Mouse (Mus musculus): ENCODE results near the gene Lrrc27. TPM values are rescaled to one million over a fixed set of nuclear protein-coding genes. Genes with fewer than 3 reads are reported as not detected.

Gene Lrrc27
- polyA plus RNA-seq, 1 experiment from 2014 or later, result 2.9 TPM

DNA sequence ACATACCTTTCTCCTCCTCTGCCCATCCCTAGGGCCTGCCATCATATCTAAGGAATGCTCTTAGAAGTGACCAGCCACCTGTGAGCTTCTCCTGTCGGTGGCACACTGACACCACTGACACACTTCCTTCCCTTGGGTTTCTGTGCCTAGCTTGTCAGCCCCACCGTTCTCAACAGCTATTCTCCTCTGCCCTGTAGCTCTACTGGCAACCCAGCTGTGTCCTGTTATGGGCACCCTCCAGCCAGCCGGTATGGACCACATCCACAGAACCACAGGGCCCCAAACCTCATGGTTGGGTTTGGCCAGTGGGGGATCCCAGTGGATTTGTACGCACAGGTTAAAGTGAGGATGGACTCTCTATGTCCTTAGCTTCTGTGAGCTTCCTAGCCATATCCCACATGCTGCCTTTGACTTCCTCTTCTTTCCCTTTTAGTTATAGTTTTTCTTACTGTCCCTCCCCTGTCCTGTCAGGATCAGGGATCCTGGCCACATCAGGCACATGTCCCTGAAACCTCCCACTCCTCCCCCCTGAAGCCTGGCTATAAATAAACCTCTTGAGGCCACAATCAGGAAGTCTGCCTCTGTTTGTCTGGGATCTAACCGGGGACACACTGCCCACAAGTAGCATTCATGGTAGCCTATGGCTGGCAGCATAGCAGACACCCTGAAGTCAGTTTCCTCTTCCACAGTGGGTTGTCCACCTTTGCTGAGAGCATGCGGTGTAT, 15.8 kb downstream of the Lrrc27 start:
- H3K27ac ChIP-seq, result no peak overlapping the region
- H3K4me1 ChIP-seq, result peaks cover 25% of the 10 kb centered on the region
- H3K27me3 ChIP-seq, result 0 out of 2 replicates have a peak, but pooled peaks cover 4% of the 10 kb centered on the region
- no peak overlapping the region for H3K9ac ChIP-seq
- no peaks in the 10 kb centered on the region for H3K9me3 ChIP-seq (replicated peaks)
- no peak overlapping the region for H3K4me2 ChIP-seq
- H3K4me3 ChIP-seq (replicated peaks), result no peak overlapping the region
- WGBS, result 64% methylated on average over 6 of the region's 6 CpGs
- ATAC-seq (replicated peaks; ENCODE audit: low FRiP score), result no peak
- no peaks in the 10 kb centered on the region for H3K36me3 ChIP-seq

DNA sequence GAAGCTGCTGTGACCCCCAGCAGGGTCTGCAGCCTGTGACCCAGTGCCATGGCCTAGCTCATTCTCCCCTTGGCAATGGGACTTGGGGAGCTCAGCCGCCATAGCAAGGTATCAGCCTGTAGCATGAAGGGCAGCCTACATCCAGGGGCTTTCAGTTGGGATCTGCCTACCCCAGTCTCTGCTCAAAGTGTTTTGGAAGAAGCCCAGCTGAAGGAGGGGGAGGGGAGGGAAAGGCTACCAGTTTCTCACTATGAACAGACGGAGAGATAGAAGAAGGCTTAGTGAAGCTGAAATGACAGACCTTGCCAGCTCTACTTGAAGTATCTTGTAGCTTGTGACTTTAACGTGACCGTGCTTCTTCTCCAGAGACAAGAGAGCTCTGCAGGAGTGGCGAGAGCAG, 17.0 kb downstream of the Lrrc27 start:
- H3K27me3 ChIP-seq, result 0 out of 2 replicates have a peak, but pooled peaks cover 4% of the 10 kb centered on the region
- H3K27ac ChIP-seq, result no peak overlapping the region
- no peak overlapping the region for H3K4me2 ChIP-seq
- H3K9me3 ChIP-seq (replicated peaks), result no peaks in the 10 kb centered on the region
- H3K4me1 ChIP-seq, result peaks cover 31% of the 10 kb centered on the region
- H3K4me3 ChIP-seq (replicated peaks), result no peak overlapping the region
- H3K9ac ChIP-seq, result no peak overlapping the region
- no peaks in the 10 kb centered on the region for H3K36me3 ChIP-seq
- ATAC-seq (replicated peaks; ENCODE audit: low FRiP score), result no peak
- 82% methylated on average over 5 of the region's 5 CpGs for WGBS

DNA sequence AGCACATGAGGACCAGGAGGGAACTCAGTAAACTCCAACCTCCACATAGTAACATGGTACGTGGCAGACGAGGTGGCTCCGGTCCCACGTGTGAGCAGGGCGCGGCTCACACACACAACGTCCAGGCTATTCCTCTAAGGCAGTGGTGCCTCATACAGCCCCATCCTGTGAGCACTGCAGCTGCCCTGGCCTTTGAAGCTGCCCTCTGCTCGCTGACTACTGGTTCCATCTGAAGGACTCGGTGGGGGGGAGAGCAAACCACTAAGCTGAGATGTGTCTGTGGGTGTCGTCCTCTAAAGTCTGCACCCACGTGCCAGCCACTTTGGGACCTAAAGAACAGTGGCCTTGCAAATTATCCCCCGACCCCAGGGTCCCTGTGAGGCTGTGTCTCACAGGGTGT, 17.5 kb downstream of the Lrrc27 start:
- no peak overlapping the region for H3K4me2 ChIP-seq
- H3K36me3 ChIP-seq, result no peaks in the 10 kb centered on the region
- H3K27me3 ChIP-seq, result 0 out of 2 replicates have a peak, but pooled peaks cover 4% of the 10 kb centered on the region
- peaks cover 31% of the 10 kb centered on the region for H3K4me1 ChIP-seq
- H3K27ac ChIP-seq, result no peak overlapping the region
- no peaks in the 10 kb centered on the region for H3K9me3 ChIP-seq (replicated peaks)
- H3K9ac ChIP-seq, result no peak overlapping the region
- WGBS, result 73% methylated on average over 12 of the region's 12 CpGs
- no peak for ATAC-seq (replicated peaks; ENCODE audit: low FRiP score)
- H3K4me3 ChIP-seq (replicated peaks), result no peak overlapping the region

DNA sequence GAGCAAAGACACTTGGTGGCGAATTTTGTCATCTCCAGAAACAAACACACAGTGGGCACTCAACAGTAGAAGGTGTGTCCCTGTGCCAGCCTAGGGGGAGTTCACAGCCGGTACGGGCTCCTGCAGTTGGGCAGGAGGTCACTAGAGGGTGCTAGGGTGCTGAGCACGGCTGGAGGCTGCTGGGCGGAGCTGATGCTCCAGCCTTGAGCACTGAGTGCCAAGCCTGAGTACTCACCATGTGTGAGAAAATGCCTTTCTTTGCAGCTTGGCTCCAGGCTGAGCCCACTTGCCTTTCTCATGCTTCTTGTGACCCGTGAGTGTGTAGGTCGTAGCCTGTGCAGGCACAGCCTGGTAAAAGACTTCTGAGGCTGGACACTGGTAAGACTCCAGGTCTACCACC, 20.9 kb downstream of the Lrrc27 start:
- WGBS, result 0% methylated on average over 7 of the region's 7 CpGs
- ATAC-seq (replicated peaks; ENCODE audit: low FRiP score), result peak; percentile 87
- 0 out of 2 replicates have a peak, but pooled peaks cover 4% of the 10 kb centered on the region for H3K27me3 ChIP-seq
- peaks cover 30% of the 10 kb centered on the region for H3K4me1 ChIP-seq
- H3K36me3 ChIP-seq, result no peaks in the 10 kb centered on the region
- no peaks in the 10 kb centered on the region for H3K9me3 ChIP-seq (replicated peaks)
- no peak overlapping the region for H3K4me2 ChIP-seq
- H3K9ac ChIP-seq, result no peak overlapping the region
- H3K4me3 ChIP-seq (replicated peaks), result no peak overlapping the region
- peak overlapping the region; percentile 73 for H3K27ac ChIP-seq

DNA sequence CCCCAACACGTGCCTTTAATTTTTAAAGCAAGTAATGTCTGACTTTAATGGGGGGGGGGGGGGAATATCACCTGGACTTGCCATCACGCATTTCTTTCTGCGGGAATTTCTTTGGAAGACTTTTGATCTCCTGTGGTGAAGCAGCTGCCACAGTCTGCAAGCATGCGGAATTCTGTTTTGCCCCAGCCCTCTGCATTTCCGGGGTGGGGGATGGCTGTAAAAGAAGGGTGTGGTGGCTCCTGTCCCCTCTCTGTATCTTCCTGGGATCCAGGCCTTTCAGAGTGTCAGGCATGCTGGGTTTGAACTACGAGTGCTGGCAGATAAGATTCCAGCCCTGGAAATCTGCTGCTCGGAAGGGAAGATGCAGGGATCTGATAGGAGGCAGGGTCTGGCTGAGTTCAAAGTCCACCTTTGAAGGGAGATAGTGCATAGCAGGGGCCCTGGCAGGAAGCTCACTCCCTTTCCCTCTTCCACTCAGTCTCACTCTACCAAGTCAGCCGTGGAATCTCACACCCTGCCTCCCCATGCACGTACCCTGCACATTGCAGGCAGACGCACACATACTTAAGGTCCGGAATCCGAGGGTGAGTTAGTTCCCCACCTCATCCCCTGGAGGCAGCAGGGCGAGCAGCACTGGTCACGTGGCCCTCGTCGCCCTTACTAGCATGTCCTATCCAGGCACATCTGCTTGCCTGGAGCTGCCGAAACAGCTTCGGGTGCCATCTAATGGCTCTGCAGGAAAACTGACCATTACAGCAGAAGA, 21.8 kb downstream of the Lrrc27 start:
- ATAC-seq (replicated peaks; ENCODE audit: low FRiP score), result peak; percentile 79
- peak overlapping the region; percentile 48 for H3K4me2 ChIP-seq
- H3K4me3 ChIP-seq (replicated peaks), result no peak overlapping the region
- peak overlapping the region; percentile 73 for H3K27ac ChIP-seq
- peaks cover 22% of the 10 kb centered on the region for H3K4me1 ChIP-seq
- H3K9me3 ChIP-seq (replicated peaks), result no peaks in the 10 kb centered on the region
- H3K9ac ChIP-seq, result no peak overlapping the region
- no peaks in the 10 kb centered on the region for H3K36me3 ChIP-seq
- H3K27me3 ChIP-seq, result 0 out of 2 replicates have a peak, but pooled peaks cover 4% of the 10 kb centered on the region
- 9% methylated on average over 18 of the region's 18 CpGs for WGBS

DNA sequence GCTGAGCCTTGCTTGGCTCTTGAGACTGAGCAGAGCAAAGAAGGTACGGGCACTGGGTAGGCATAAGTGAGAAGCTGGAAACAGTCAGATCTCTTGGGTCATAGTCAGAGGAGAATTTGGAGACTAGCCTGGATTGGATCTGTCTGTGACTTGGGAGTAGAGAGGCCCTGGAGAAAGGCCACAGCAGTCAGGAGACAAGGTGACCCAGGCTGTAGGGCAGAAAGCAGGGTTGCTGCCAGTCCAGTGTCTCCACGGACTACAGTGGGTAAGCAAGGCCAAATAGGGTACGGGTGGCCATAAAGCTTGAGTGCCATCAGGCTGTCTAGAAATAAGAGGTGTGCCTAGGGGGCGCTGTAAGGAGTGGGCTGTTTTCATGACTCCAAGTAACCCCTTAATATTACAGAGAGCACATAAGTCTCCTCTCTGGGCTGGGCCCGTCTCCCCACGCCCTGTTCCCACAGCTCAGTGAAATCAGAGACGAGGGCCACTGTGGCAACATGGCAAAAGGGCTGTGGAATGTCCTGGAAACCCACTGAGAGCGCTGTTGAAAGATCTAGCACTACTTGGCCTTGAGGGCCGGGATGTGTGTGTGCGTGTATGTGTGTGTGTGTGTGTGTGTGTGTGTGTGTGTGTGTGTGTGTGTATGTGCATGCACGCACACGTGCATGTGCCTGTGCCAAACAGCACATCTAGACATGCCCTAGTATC, 23.0 kb downstream of the Lrrc27 start:
- Histone ChIP-seq H3K4me2 (no peak overlapping the region), H3K27me3 (0 out of 2 replicates have a peak, but pooled peaks cover 4% of the 10 kb centered on the region), H3K9ac (no peak overlapping the region), H3K4me1 (peaks cover 22% of the 10 kb centered on the region), H3K4me3 (replicated peaks) (no peak overlapping the region), H3K9me3 (replicated peaks) (no peaks in the 10 kb centered on the region), H3K36me3 (no peaks in the 10 kb centered on the region), H3K27ac (peak overlapping the region; percentile 73)
- 84% methylated on average over 12 of the region's 12 CpGs for WGBS
- no peak for ATAC-seq (replicated peaks; ENCODE audit: low FRiP score)

DNA sequence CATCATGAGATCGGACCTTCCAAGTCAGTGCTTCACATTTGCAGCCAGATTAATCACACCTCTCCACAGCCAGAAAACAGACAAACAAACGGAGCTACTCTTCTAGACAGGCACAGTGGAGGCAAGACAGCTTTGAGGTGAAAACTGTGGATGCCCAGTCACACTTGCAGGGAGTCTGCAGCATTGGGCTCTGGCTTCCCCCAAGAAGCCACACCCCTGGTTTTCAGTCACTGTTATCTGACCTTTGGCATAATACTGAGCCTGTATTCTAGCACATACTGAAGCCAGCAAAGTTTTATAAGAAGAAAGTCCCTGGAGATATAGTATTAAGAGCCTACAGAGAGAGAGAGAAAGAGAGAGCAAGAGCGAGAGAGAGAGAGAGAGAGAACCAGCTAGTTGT, 26.6 kb downstream of the Lrrc27 start:
- H3K4me1 ChIP-seq, result peaks cover 12% of the 10 kb centered on the region
- H3K27ac ChIP-seq, result no peak overlapping the region
- no peaks in the 10 kb centered on the region for H3K27me3 ChIP-seq
- ATAC-seq (replicated peaks; ENCODE audit: low FRiP score), result no peak
- no peaks in the 10 kb centered on the region for H3K9me3 ChIP-seq (replicated peaks)
- H3K4me3 ChIP-seq (replicated peaks), result no peak overlapping the region
- 79% methylated on average over 3 of the region's 3 CpGs for WGBS
- H3K9ac ChIP-seq, result no peak overlapping the region
- no peak overlapping the region for H3K4me2 ChIP-seq
- H3K36me3 ChIP-seq, result no peaks in the 10 kb centered on the region

DNA sequence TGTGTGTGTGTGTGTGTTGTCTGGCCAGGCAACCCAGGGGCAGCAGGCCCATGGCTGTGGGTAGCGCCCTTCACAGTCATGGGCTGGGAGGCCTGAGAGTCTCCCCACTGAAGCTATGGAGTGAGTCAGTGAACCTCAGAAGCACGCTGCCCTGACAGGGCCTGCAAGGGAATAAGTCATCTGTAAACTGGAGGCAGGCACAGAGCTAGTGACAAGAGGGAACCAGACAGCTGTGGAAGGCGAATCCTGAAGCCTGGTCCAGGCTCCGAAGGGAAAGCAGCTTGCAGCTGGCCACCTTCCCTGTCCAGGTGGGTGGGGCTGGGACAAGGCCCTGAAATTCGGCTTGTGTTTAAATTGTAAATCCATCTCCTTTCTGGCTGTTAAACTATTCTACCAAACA, 33.3 kb downstream of the Lrrc27 start:
- Histone ChIP-seq H3K4me2 (no peak overlapping the region), H3K36me3 (no peaks in the 10 kb centered on the region), H3K9ac (no peak overlapping the region), H3K9me3 (replicated peaks) (no peaks in the 10 kb centered on the region), H3K4me3 (replicated peaks) (no peak overlapping the region), H3K4me1 (peaks cover 48% of the 10 kb centered on the region), H3K27me3 (no peaks in the 10 kb centered on the region), H3K27ac (0 out of 2 replicates have a peak overlapping the region, but pooled peaks have one; percentile 29)
- no peak for ATAC-seq (replicated peaks; ENCODE audit: low FRiP score)
- WGBS, result 44% methylated on average over 5 of the region's 5 CpGs

DNA sequence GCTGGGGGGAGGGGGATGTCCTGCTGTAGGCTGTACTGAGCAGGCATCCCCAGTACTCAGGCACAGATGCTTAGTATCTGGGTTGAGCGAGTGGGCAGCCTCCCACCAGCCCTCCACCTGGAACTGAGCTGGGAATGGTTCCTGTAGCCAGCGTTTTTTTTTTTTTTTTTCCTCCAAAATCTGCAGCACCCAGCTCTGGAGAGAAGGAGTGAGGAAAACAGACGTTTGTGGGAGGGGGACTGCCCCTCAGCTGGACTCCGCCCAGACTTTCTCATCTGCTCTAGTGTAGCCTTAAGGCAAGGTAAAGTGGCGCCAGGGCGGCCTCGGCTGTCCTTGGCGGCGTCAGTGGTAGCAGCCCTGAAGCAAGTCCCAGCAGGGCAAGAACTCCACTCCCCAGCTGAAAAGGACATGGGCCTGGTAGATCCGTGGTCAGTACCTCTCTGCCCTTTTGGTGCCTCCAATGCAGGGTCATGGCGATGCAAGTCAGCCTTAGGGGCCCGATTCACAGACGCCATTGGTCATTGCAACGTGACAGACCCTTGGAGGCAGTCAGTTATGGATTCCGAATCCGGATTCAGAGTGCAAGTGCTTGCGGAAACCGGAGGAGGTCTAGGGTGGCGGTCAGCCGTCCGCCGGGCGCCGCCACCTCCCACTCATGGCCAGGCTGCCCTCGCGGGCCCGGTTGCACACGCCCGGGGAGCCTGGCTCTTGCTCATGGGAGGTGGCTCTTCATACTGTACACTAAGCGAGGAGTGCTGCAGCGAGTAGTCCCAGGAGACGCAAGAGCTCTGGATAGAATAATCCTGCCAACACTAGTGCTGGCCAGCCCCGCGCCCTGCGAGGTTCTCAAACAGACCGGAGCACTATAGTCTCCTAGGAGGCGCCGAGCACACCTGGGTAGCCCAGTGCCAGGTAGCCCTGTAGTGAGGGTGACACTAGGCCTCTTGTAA, 34.4 kb downstream of the Lrrc27 start:
- H3K27ac ChIP-seq, result peak overlapping the region; percentile 87
- peaks cover 59% of the 10 kb centered on the region for H3K4me1 ChIP-seq
- H3K9me3 ChIP-seq (replicated peaks), result no peaks in the 10 kb centered on the region
- peak overlapping the region; percentile 68 for H3K9ac ChIP-seq
- peak overlapping the region; percentile 94 for H3K4me2 ChIP-seq
- peak; percentile 50 for ATAC-seq (replicated peaks; ENCODE audit: low FRiP score)
- WGBS, result 3% methylated on average over 38 of the region's 38 CpGs
- no peaks in the 10 kb centered on the region for H3K27me3 ChIP-seq
- H3K4me3 ChIP-seq (replicated peaks), result peak overlapping the region; percentile 53
- no peaks in the 10 kb centered on the region for H3K36me3 ChIP-seq

DNA sequence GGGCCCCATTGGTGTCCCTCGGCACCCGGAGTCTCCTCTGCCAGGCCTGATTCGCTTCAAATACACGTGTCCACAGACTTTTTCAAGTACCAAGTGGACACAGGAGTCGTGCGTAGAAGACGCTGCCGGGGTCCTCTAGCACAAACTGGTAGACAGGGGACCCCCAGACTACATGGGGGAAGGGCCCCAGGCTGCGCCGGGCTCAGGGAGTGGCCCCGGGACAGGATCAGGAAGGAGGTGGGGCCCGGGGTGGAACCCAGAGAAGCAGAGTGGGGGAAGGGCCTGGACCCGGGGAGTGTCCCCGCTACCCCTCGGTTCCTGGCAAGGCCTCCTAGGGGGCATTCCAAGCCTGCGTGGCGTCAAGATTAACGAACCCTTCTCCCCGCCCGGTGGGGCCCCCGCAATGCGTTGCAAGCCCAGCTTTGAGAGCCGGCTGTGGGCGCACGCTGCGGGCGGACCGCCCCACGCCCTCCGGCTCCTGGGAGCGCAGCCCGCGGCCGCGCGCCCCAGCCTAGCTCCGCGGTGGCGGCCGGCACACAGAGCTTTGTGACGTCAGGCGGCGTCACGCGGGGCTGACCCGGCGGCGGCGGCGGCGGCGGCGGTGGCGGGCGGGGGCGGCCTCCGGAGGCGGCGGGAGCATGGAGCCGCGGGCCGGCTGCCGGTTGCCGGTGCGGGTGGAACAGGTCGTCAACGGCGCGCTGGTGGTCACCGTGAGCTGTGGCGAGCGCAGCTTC, 35.3 kb downstream of the Lrrc27 start, which contains the start of gene Pwwp2b:
Gene Pwwp2b, plus strand, starts transcription at position 602 of the 734 bp plus-strand sequence.
- Histone ChIP-seq H3K4me1 (peaks cover 67% of the 10 kb centered on the region), H3K9ac (peak within 1 kb of the TSS; percentile 68), H3K27ac (peak within 1 kb of the TSS; percentile 87), H3K36me3 (no peaks in the 10 kb centered on the region), H3K9me3 (replicated peaks) (no peaks in the 10 kb centered on the region), H3K27me3 (no peaks in the 10 kb centered on the region), H3K4me2 (peak within 1 kb of the TSS; percentile 94), H3K4me3 (replicated peaks) (peak within 1 kb of the TSS; percentile 53)
- peak; percentile 72 for ATAC-seq (replicated peaks; ENCODE audit: low FRiP score)
- under 1% methylated on average over 64 of the region's 72 CpGs for WGBS

Measured in kidney, embryonic 15.5 days (tissue).